Mouse (Mus musculus): ENCODE data around the gene Ppil4.
A peak's percentile ranks its signal among the peaks of the same experiment; 100 is the strongest.

Ppil4 gene

DNA sequence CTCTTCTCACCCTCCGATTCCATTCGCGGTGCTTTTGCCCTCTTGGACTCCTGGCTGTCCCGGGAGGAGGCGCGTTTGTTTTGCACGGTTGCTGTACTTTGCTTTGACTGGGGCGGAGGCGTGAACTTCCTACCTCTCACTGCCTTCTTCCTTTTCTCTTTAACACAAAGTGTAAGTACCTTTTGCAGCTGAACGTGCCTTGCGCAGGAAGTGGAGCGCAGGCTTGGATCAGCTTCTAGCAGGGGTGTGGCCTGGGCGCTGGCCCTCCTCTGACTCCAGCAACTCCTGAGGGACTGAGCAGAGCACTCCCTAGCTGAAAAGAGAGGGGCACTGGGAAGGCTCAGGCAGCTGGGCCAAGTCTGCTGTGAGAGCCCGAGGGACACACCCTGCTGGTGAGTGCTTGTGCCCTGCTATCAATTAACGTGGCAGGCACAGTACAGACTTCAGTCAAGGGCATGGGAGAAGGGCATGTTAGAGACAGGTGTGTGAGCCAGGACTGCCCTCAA, 39.5 kb downstream of the Ppil4 start, which contains the start of gene Zc3h12d:
Gene Zc3h12d, plus strand, starts transcription at position 300 of the 506 bp plus-strand sequence.
- Histone ChIP-seq H3K4me3 (replicated peaks; ENCODE audit: low read length) (peak within 1 kb of the TSS; percentile 41), H3K4me1 (replicated peaks; ENCODE audit: low read depth, low read length) (peaks cover 14% of the 10 kb centered on the region), H3K27me3 (ENCODE audit: insufficient read depth, low read length) (peaks cover 16% of the 10 kb centered on the region; the same call in 1 of the 2 replicates), H3K9me3 (ENCODE audit: low read length) (no peaks in the 10 kb centered on the region), H3K36me3 (ENCODE audit: insufficient read depth, low read length) (no peaks in the 10 kb centered on the region)
- TF ChIP-seq POU5F1 (IDR thresholded peaks at IDR 0.05; ENCODE audit: borderline replicate concordance, low read length) (no peak), NANOG (IDR thresholded peaks at IDR 0.05; ENCODE audit: borderline replicate concordance, low read length) (no peak), CTCF (conservative IDR thresholded peaks at IDR 0.05; ENCODE audit: low read length) (no peak)

DNA sequence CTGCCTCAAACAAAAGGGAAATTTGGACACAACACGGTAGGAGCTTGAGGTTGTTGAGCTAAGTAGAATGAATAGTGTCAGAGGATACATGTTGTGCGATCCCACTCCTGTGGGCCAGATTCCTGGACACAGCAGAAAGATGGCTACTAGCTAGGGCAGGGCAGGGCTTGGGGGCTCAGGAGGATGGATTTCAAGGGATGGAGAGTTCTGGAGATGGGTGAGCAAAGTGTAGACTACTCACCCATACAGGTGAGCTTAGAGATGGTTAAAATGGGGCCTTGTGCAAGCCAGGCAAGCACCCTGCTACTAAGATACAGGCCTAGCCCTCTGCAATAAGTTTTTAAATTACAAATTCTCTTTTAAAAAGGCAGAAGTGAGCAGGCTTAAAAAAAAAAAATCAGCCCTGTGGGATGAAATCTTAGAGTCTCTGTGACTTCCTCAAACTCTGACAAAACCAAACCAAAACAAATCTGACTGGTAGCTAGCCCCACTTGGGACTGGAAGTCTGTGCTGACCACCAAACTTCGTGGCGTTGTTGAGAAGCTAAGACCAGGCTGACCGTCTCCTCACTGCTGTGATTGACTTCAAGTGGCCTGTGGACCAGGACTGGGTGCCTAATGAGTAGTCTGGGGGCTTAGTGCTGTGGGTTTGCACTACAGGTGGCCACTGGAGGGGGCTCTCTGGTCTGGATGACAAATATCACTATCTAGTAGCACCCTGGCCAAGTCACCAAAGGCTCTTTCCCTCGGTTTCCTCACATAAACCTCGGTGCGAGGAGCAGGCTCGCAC, 40.9 kb downstream of the Ppil4 start:
- Histone ChIP-seq H3K4me3 (replicated peaks; ENCODE audit: low read length) (no peak overlapping the region), H3K36me3 (ENCODE audit: insufficient read depth, low read length) (no peaks in the 10 kb centered on the region), H3K9me3 (ENCODE audit: low read length) (no peaks in the 10 kb centered on the region), H3K27me3 (ENCODE audit: insufficient read depth, low read length) (peaks cover 16% of the 10 kb centered on the region; the same call in 1 of the 2 replicates), H3K4me1 (replicated peaks; ENCODE audit: low read depth, low read length) (peaks cover 14% of the 10 kb centered on the region)
- no peak for TF ChIP-seq POU5F1 (IDR thresholded peaks at IDR 0.05; ENCODE audit: borderline replicate concordance, low read length)
- TF ChIP-seq CTCF (conservative IDR thresholded peaks at IDR 0.05; ENCODE audit: low read length), result no peak
- no peak for TF ChIP-seq NANOG (IDR thresholded peaks at IDR 0.05; ENCODE audit: borderline replicate concordance, low read length)

DNA sequence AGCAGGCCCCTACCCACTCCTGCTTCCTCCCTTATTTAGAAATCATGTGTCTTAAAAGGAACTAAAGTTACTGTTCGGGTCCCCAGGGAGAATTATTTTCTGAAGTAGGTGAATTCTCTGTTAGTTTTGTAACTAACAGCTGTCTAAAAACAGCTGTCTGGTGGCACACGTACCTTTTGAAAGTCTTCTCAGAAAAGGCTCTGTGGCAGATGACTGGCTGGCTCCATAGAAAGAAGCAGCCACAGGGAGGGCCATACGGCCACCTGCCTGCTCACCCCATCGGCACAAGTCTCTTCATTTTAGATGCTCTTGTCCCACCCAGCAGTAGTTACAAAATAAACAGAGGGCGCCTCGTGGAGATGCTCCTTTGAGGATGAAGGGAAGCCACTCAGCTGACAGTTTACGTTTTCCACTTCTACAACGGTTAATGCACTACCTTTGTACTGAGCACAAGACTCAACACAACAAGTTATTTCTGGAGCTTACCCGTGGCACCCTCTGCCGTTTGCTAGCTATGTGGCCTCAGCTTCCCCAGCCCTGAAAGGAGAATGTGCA, 42.1 kb downstream of the Ppil4 start:
- Histone ChIP-seq H3K4me3 (replicated peaks; ENCODE audit: low read length) (no peak overlapping the region), H3K27me3 (ENCODE audit: insufficient read depth, low read length) (peaks cover 22% of the 10 kb centered on the region; the same call in 1 of the 2 replicates), H3K36me3 (ENCODE audit: insufficient read depth, low read length) (no peaks in the 10 kb centered on the region), H3K9me3 (ENCODE audit: low read length) (no peaks in the 10 kb centered on the region), H3K4me1 (replicated peaks; ENCODE audit: low read depth, low read length) (peaks cover 17% of the 10 kb centered on the region)
- TF ChIP-seq CTCF (conservative IDR thresholded peaks at IDR 0.05; ENCODE audit: low read length) (no peak), NANOG (IDR thresholded peaks at IDR 0.05; ENCODE audit: borderline replicate concordance, low read length) (no peak), POU5F1 (IDR thresholded peaks at IDR 0.05; ENCODE audit: borderline replicate concordance, low read length) (no peak)

DNA sequence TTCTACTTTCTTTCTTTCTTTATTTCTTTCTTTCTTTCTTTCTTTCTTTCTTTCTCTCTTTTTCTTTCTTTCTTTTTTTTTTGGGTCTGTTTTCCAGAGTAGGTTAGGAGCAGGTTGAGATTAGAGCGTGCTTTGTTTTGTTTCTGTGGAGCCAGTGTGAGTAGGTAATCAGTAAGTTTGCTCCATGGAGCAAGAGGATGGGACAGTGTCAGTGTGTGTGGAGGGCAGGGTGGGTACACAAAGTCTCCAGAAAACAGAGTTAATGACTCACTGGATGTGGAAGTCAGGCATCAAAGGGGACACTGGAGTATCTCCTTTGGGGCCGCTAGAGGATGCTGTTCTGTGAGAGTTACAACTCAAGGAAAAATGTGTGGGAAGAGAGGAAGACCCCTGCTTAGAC, 44.2 kb downstream of the Ppil4 start:
- Histone ChIP-seq H3K4me1 (replicated peaks; ENCODE audit: low read depth, low read length) (peaks cover 29% of the 10 kb centered on the region), H3K9me3 (ENCODE audit: low read length) (no peaks in the 10 kb centered on the region), H3K36me3 (ENCODE audit: insufficient read depth, low read length) (no peaks in the 10 kb centered on the region), H3K4me3 (replicated peaks; ENCODE audit: low read length) (no peak overlapping the region), H3K27me3 (ENCODE audit: insufficient read depth, low read length) (peaks cover 26% of the 10 kb centered on the region)
- TF ChIP-seq NANOG (IDR thresholded peaks at IDR 0.05; ENCODE audit: borderline replicate concordance, low read length), result no peak
- TF ChIP-seq CTCF (conservative IDR thresholded peaks at IDR 0.05; ENCODE audit: low read length), result peak; percentile 30
- no peak for TF ChIP-seq POU5F1 (IDR thresholded peaks at IDR 0.05; ENCODE audit: borderline replicate concordance, low read length)

DNA sequence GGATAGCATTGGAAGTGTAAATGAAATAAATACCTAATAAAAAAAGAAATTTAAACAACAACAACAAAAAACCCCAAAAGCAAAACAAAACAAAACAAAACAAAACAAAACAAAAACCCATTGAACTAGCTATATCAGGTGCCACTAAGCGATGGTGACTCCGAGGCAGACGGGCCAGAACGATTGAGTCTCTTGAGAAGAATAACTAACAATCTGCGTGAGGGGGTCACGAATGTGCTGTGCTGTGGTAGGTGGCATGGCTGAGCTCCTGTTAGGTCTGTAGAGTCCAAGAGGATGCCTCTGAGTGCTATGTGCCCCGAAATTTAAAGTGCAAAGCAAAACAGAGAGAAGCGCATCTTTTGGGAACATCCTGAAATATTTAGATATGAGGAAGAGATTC, 44.8 kb downstream of the Ppil4 start:
- TF ChIP-seq NANOG (IDR thresholded peaks at IDR 0.05; ENCODE audit: borderline replicate concordance, low read length) (no peak), CTCF (conservative IDR thresholded peaks at IDR 0.05; ENCODE audit: low read length) (no peak), POU5F1 (IDR thresholded peaks at IDR 0.05; ENCODE audit: borderline replicate concordance, low read length) (no peak)
- no peaks in the 10 kb centered on the region for H3K9me3 ChIP-seq (ENCODE audit: low read length)

DNA sequence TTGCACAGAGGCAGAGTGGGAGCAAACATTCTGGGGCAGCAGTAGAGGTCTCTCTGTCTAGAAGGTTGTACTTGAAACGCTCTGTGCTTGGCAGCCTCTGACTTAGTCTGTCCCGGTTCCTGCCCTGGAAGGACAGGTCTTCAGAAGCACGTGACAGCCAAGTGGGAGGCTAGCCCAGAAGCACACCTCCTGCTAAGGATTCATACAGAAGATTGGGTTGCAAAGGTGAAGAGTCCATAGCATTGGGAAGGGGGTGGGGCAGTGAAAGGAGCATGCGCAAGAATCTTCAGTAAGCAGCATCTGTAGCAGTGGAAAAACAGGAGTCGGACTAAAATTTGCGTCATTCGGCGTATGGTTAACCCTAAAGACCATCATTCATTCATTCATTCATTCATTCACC, 45.3 kb downstream of the Ppil4 start:
- H3K4me3 ChIP-seq (replicated peaks; ENCODE audit: low read length), result no peak overlapping the region
- TF ChIP-seq POU5F1 (IDR thresholded peaks at IDR 0.05; ENCODE audit: borderline replicate concordance, low read length) (no peak), CTCF (conservative IDR thresholded peaks at IDR 0.05; ENCODE audit: low read length) (no peak), NANOG (IDR thresholded peaks at IDR 0.05; ENCODE audit: borderline replicate concordance, low read length) (no peak)
- no peaks in the 10 kb centered on the region for H3K36me3 ChIP-seq (ENCODE audit: insufficient read depth, low read length)
- peaks cover 23% of the 10 kb centered on the region for H3K4me1 ChIP-seq (replicated peaks; ENCODE audit: low read depth, low read length)
- H3K27me3 ChIP-seq (ENCODE audit: insufficient read depth, low read length), result peaks cover 34% of the 10 kb centered on the region
- H3K9me3 ChIP-seq (ENCODE audit: low read length), result no peaks in the 10 kb centered on the region

More for the DNA sequence above, 44.8 kb downstream of the Ppil4 start:
- peaks cover 28% of the 10 kb centered on the region for H3K4me1 ChIP-seq (replicated peaks; ENCODE audit: low read depth, low read length)
- H3K27me3 ChIP-seq (ENCODE audit: insufficient read depth, low read length), result peaks cover 30% of the 10 kb centered on the region
- H3K4me3 ChIP-seq (replicated peaks; ENCODE audit: low read length), result no peak overlapping the region
- no peaks in the 10 kb centered on the region for H3K36me3 ChIP-seq (ENCODE audit: insufficient read depth, low read length)

DNA sequence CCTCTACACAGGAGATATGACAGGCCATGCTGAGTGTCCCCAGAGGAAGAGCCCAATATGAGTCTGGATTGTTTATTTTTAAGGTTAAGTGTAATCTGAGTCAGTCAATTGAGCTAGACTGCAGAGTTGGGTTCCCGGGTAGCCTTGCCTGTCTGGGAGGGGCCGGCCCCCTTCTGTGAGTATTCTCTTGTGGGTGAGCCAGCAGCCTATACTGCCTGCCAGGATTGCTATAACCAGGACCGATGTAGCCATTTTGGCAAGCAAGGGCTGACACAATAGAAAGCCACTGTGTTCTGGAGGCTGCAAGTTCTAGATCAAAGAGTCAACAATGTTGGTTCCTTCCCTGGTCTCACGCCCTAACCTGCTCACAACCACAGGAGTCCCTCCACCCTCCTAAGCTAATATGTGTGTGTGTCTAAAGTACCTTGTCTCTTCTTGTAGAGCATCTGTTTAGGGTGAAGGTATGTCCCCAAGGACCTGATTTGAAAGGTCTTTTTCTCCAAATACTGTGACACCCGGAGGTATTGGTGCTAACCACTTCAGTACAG, 46.3 kb downstream of the Ppil4 start:
- H3K4me1 ChIP-seq (replicated peaks; ENCODE audit: low read depth, low read length), result peaks cover 23% of the 10 kb centered on the region
- H3K9me3 ChIP-seq (ENCODE audit: low read length), result no peaks in the 10 kb centered on the region
- TF ChIP-seq CTCF (conservative IDR thresholded peaks at IDR 0.05; ENCODE audit: low read length), result no peak
- no peak for TF ChIP-seq NANOG (IDR thresholded peaks at IDR 0.05; ENCODE audit: borderline replicate concordance, low read length)
- TF ChIP-seq POU5F1 (IDR thresholded peaks at IDR 0.05; ENCODE audit: borderline replicate concordance, low read length), result no peak
- H3K27me3 ChIP-seq (ENCODE audit: insufficient read depth, low read length), result peaks cover 42% of the 10 kb centered on the region
- H3K36me3 ChIP-seq (ENCODE audit: insufficient read depth, low read length), result no peaks in the 10 kb centered on the region
- no peak overlapping the region for H3K4me3 ChIP-seq (replicated peaks; ENCODE audit: low read length)

All from E14TG2a.4 (cell line).